Mouse (Mus musculus): Measurements from ENCODE around the gene Rspry1.

The Rspry1 gene
- long read RNA-seq, experiment 1, transcript Rspry1-205 (15 exons, 3,397 nt), result minor isoform, 5 of 39 reads
- long read RNA-seq, experiment 1, transcript Rspry1-202 (2 exons, 3,092 nt), result minor isoform, 6 of 39 reads
- long read RNA-seq, experiment 1, transcript Rspry1-201 (15 exons, 3,852 nt), result major isoform, 22 of 39 reads
- long read RNA-seq, experiment 1, partial matches to known transcripts, result 4 of 39 reads
- long read RNA-seq, experiment 1, other reads (novel, unspliced or antisense), result 2 of 39 reads
- long read RNA-seq, experiment 2, transcript Rspry1-201 (15 exons, 3,852 nt), result major isoform, 16 of 32 reads
- long read RNA-seq, experiment 2, partial matches to known transcripts, result 5 of 32 reads
- long read RNA-seq, experiment 2, other reads (novel, unspliced or antisense), result 1 of 32 reads

DNA sequence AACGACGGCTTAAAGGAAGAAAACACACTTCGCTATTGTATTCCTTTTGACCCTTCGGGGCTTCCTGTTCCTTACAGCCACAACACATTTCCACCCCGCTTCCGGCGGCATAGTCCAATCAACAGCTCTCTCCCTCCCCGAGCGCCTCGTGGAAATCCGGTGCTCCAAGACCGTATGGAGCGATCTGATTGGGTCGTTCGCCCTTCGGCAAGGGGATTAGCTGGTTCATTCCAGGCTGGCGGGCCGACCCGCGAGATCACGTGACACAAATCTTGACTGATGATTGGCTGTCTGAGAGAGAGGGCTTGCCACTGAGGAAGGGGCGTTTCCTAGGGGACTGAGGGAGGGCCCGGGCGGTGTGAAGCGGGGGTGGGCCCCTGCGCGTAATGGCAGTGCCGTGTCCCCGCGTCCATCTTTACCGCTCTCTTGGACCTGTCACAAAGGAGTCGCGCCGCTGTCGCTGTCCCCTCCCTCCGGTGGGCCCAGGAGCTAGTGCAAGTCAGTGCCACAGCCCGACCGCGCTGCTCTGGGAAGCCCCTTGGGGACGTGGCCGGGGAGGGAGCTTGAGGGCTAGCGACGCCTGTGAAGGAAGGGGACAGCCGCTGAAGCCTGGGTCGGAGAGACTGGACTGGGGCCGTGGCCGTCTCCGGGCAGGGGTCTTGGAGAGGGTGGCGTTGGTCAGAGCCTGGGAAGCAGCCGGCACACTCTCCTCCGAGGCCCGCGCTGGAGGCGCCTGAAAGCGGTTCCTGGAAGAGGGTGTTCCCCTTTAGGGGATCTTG, at the start of gene Rspry1, which contains the start of gene Fam192a:
Gene Rspry1 (plus strand): TSS at position 331 of the 779 bp plus-strand sequence.
Gene Fam192a (minus strand): TSS at position 391 of the 779 bp plus-strand sequence.
- intact Hi-C loops (cut with DNase I), result loop anchor here (5.0 kb wide), 1 partner anchor 101 kb away; no protein-coding TSS in a partner anchor

GRCm38 (mm10) chr8:94552696-94553095, 49.0 kb upstream of the Rspry1 start:
- intact Hi-C loops (cut with DNase I), result no loop called here

GRCm38 (mm10) chr8:94557281-94557680, 44.5 kb upstream of the Rspry1 start:
- intact Hi-C loops (cut with DNase I), result no loop called here

- intact Hi-C loops (cut with DNase I), result no loop called here
These were observed 40.5 kb upstream of the Rspry1 start for GRCm38 (mm10) chr8:94561256-94561655.

GRCm38 (mm10) chr8:94564421-94564820, 37.3 kb upstream of the Rspry1 start:
- intact Hi-C loops (cut with DNase I), result no loop called here

DNA sequence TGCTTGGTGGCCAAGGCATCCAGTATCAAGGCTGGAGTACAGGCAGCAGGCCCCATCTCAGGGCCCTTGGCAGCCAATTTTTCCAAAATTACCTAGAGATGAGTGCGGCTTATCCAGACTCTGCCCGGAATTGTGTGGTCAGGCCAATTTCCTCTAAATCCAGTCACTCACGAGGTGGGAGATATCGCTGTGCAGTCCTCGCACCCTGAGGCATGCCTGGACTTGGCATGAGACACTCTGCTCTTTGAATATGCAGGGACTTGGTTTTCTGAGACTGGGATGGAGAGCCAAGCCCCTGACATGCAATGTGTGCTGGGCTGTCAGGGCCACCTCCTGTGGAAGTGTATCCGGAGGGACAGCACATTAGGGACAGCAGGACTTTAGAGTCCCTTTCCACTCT, 35.7 kb upstream of the Rspry1 start:
- intact Hi-C loops (cut with DNase I), result no loop called here

- intact Hi-C loops (cut with DNase I), result no loop called here
These were observed 35.1 kb upstream of the Rspry1 start for GRCm38 (mm10) chr8:94566446-94567158.

- intact Hi-C loops (cut with DNase I), result no loop called here
These were observed 34.4 kb upstream of the Rspry1 start for GRCm38 (mm10) chr8:94567159-94567849.

GRCm38 (mm10) chr8:94568098-94568497, 33.6 kb upstream of the Rspry1 start:
- intact Hi-C loops (cut with DNase I), result no loop called here

DNA sequence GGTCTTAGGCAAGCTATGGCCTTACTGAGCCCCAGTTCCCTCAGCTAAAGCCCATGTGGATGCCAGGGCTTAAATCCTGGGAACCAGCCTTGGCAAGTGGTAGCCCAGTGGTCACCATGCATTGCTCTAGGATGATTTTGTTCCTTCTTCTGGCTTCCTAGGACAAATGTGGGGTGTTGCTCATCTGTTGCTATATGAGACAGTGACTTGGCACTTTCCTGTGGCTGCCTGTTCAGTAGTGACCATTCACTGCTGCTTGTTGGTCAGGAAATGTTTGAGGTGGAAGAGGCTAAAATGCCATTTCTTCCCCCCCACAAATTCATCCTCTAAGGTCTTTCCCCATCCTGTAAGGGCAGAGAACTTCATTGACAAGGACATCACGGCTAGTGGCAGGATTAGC, 32.3 kb upstream of the Rspry1 start:
- intact Hi-C loops (cut with DNase I), result no loop called here

DNA sequence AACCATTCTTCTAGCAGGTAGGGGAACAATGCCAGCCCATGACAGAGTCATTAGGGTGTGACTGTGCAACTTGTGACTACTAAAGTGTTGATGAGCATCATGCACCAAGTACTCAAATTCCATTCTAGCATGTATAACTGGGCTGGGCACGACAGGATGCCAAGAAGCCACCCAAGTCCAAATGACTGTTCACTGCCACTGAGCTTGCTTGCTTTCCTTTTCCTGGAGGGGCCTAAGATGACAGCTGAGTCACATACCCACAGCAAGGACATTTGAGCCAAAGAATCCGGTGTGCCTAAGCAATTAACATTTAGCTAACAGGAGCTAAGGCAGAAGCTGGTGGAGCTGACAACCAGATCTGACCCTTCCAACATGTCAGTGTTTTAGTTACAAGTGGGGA, 29.8 kb upstream of the Rspry1 start:
- intact Hi-C loops (cut with DNase I), result no loop called here

DNA sequence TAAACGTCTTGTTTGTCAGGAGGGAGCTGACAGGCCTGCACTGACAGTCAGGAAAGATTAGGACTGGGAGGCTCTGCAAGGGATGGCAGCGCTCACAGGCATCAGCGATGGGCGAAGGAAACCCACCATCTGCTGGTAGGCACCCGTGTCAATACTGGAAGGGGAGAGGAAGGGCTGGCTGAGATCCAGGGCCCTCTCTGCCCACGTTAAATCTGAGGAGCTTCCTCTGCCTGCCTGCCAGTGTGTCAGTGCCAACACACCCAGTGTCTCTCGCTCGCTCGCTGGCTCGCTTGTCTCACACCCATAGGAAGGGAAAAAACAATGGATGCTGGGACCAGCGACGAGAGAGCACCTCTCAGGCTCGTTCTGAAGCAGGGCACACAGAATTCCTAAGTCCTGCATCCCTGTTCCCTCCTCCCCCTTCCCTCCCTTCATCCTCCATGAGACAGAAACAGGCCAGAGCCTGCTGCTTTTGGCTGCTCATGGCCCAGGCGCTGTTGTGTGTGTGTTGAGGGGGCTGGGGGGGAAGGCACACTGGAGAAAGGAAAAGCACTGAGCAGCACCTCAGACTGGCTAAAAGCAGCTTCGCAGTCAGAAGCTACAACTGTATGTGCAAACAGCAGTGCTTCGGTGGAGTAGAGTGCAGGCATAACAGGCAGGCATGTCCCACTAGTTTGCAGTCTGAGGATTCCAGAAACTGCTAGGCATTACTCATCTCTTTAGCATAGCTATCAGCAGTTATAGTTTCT, 27.4 kb upstream of the Rspry1 start:
- intact Hi-C loops (cut with DNase I), result no loop called here

- intact Hi-C loops (cut with DNase I), result no loop called here
These were observed 26.6 kb upstream of the Rspry1 start for GRCm38 (mm10) chr8:94575148-94575547.

- intact Hi-C loops (cut with DNase I), result no loop called here
These were observed 19.8 kb upstream of the Rspry1 start for GRCm38 (mm10) chr8:94581820-94582483.

GRCm38 (mm10) chr8:94582569-94582968, 19.2 kb upstream of the Rspry1 start:
- intact Hi-C loops (cut with DNase I), result no loop called here

- intact Hi-C loops (cut with DNase I), result loop anchor here (1.0 to 2.0 kb wide), 2 partner anchors 56 to 92 kb away; no protein-coding TSS in a partner anchor
These were observed 17.4 kb upstream of the Rspry1 start for GRCm38 (mm10) chr8:94584238-94584817.

GRCm38 (mm10) chr8:94591691-94592090, 10.0 kb upstream of the Rspry1 start:
- intact Hi-C loops (cut with DNase I), result loop anchor here (10.0 kb wide), 2 partner anchors 53 to 223 kb away; partner anchors contain the start of gene Ccl17

DNA sequence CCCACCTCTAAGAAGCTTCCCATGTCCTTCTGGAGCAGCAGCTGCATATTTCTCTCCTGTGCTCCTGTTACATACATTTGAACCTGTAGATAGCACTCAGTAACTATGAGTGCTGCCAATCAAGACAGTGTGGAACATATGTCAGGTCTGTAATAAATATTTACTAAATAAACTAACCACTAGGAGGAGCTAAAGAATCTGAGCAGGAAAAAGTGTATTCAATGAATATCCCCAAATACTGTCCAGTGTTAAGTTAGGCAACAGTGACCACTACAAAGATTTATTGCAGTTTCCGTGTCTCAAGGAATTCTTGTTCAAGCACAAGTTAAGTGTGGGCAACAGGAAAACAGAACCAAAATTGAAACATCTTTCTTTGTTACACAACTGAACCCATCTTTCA, 7.5 kb upstream of the Rspry1 start:
- intact Hi-C loops (cut with DNase I), result loop anchor here (10.0 kb wide), 2 partner anchors 51 to 221 kb away; partner anchors contain the start of gene Ccl17

GRCm38 (mm10) chr8:94600478-94600877, 1.3 kb upstream of the Rspry1 start:
- intact Hi-C loops (cut with DNase I), result loop anchor here (5.0 kb wide), 1 partner anchor 102 kb away; no protein-coding TSS in a partner anchor
